Mouse (Mus musculus) ES-Bruce4 (cell line): Measurements from ENCODE around the gene Lhb. TPM values are rescaled to one million over a fixed set of nuclear protein-coding genes. Genes with fewer than 3 reads are reported as not detected.
A peak's percentile ranks its signal among the peaks of the same experiment; 100 is the strongest.

Source experiments
- H3K27ac ChIP-seq: 2 replicates; pipeline ENCODE4 v1.5.1; 2012; ENCODE audit warnings: low read length, inconsistent platforms; ENCODE audit not compliant: insufficient read depth
- H3K27me3 ChIP-seq: 2 replicates; pipeline ENCODE4 v1.6.1; 2012; ENCODE audit warnings: mild to moderate bottlenecking, low read length, inconsistent platforms; ENCODE audit not compliant: control insufficient read depth, poor library complexity, insufficient read depth, severe bottlenecking
- H3K36me3 ChIP-seq: 2 replicates; pipeline ENCODE4 v1.6.1; 2012; ENCODE audit warnings: inconsistent platforms, mild to moderate bottlenecking, low read length, moderate library complexity; ENCODE audit not compliant: control insufficient read depth, poor library complexity, insufficient read depth, severe bottlenecking
- H3K4me1 ChIP-seq: one replicate; pipeline ENCODE4 v1.8.1; 2011; ENCODE audit warnings: low read length; ENCODE audit not compliant: control insufficient read depth, insufficient read depth
- H3K4me3 ChIP-seq: 2 replicates; pipeline ENCODE4 v1.5.1; 2011; ENCODE audit warnings: low read depth, mild to moderate bottlenecking, low read length
- H3K9ac ChIP-seq: 2 replicates; pipeline ENCODE4 v1.6.1; 2012; ENCODE audit warnings: low read depth, mild to moderate bottlenecking, inconsistent platforms; ENCODE audit not compliant: poor library complexity, severe bottlenecking
- H3K9me3 ChIP-seq: replicated peaks from 2 replicates; pipeline ENCODE4 v1.6.1; 2012; ENCODE audit warnings: mild to moderate bottlenecking, low read length, inconsistent platforms; ENCODE audit not compliant: control insufficient read depth, poor library complexity, insufficient read depth, severe bottlenecking
- CTCF ChIP-seq: IDR thresholded peaks from one replicate; pipeline ENCODE4 v1.8.1; 2011; ENCODE audit warnings: low read depth, low read length
- EP300 ChIP-seq: IDR thresholded peaks from 2 replicates; pipeline ENCODE4 v1.6.1; 2011; ENCODE audit warnings: low read depth, low read length; ENCODE audit not compliant: insufficient read depth
- POLR2A ChIP-seq: IDR thresholded peaks from one replicate; pipeline ENCODE4 v1.8.1; 2011; ENCODE audit warnings: low read length; ENCODE audit not compliant: insufficient read depth
- polyA plus RNA-seq: library from polyadenylated mRNA; stranded (reverse); fragments of >200 nt; gene quantifications from 2 replicates; pipeline ENCODE4 v1.2.4, GENCODE M21; 2011; ENCODE audit warnings: low read depth; ENCODE audit not compliant: missing spikeins, insufficient read depth, insufficient read length

Lhb gene
- polyA plus RNA-seq, 1 experiment, result not detected

DNA sequence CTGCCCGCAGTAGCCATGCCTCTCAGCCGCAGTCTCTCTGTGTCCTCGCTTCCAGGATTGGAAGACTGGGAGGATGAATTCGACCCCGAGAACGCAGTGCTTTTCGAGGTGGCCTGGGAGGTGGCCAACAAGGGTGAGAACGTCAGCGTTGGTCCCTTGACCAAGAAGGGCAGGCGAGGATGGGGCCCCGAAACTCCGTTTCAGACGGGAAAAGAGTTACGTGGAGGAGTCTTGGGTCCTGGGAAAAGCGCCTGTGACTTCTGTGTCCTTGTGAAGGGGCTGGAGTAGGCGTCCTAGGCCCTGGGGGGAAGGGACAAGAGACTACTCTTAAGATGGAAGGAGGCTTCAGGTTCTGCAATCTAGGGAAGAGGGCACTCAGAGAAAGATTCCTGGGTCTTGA is 14.4 kb downstream of the Lhb start:
- no peaks in the 10 kb centered on the region for H3K9me3 ChIP-seq
- H3K27ac ChIP-seq, result no peak overlapping the region
- TF ChIP-seq POLR2A, result no peak
- no peak for TF ChIP-seq CTCF
- no peak for TF ChIP-seq EP300
- H3K9ac ChIP-seq, result peak overlapping the region; percentile 55
- peak overlapping the region; percentile 89 for H3K4me3 ChIP-seq
- no peaks in the 10 kb centered on the region for H3K27me3 ChIP-seq
- H3K4me1 ChIP-seq, result peaks cover 12% of the 10 kb centered on the region
- H3K36me3 ChIP-seq, result peaks cover 16% of the 10 kb centered on the region

DNA sequence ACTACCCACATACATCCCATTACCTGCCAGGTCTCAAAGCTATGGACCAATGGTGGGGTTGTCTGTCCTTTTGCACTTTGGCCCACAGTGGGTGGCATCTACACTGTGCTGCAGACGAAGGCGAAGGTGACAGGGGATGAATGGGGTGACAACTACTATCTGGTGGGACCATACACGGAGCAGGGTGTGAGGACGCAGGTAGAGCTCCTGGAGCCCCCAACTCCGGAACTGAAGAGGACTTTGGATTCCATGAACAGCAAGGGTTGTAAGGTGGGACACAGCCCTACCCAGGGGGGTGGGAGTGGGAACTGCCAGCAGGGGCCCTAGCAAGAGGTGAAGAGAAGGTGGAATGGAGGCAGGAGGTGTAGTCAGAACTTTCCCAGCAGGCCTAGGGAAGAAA is 15.8 kb downstream of the Lhb start:
- TF ChIP-seq CTCF (no peak), POLR2A (no peak), EP300 (no peak)
- no peak overlapping the region for H3K9ac ChIP-seq
- no peak overlapping the region for H3K4me3 ChIP-seq
- no peaks in the 10 kb centered on the region for H3K9me3 ChIP-seq
- H3K36me3 ChIP-seq, result peaks cover 6% of the 10 kb centered on the region
- no peak overlapping the region for H3K27ac ChIP-seq
- H3K4me1 ChIP-seq, result peaks cover 8% of the 10 kb centered on the region
- H3K27me3 ChIP-seq, result no peaks in the 10 kb centered on the region

DNA sequence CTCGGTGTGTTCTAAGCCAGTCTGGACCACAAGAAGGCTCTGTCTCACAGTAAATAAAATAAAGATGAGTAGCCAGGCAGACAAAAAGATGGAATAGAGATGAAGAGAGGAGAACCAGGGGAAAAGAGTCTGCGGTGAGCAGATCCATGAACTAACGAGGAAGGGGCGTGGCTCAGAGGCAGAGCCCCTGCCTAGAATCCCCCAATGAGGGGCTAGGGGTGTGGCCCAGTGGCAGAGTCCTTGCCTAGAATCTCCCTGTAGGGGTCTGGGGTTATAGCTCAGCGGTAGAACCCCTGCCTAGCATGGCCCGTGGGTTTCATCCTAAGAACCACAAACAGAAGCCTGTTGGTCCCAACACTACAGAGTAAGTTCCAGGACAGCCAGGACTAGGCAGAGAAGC is 16.4 kb downstream of the Lhb start:
- Histone ChIP-seq H3K9me3 (no peaks in the 10 kb centered on the region), H3K9ac (0 out of 2 replicates have a peak overlapping the region, but pooled peaks have one; percentile 8), H3K4me3 (peak overlapping the region; percentile 27), H3K27ac (no peak overlapping the region), H3K27me3 (no peaks in the 10 kb centered on the region), H3K36me3 (peaks cover under 1% of the 10 kb centered on the region; the same call in 1 of the 2 replicates), H3K4me1 (peaks cover 8% of the 10 kb centered on the region)
- TF ChIP-seq EP300 (no peak), CTCF (no peak), POLR2A (no peak)

DNA sequence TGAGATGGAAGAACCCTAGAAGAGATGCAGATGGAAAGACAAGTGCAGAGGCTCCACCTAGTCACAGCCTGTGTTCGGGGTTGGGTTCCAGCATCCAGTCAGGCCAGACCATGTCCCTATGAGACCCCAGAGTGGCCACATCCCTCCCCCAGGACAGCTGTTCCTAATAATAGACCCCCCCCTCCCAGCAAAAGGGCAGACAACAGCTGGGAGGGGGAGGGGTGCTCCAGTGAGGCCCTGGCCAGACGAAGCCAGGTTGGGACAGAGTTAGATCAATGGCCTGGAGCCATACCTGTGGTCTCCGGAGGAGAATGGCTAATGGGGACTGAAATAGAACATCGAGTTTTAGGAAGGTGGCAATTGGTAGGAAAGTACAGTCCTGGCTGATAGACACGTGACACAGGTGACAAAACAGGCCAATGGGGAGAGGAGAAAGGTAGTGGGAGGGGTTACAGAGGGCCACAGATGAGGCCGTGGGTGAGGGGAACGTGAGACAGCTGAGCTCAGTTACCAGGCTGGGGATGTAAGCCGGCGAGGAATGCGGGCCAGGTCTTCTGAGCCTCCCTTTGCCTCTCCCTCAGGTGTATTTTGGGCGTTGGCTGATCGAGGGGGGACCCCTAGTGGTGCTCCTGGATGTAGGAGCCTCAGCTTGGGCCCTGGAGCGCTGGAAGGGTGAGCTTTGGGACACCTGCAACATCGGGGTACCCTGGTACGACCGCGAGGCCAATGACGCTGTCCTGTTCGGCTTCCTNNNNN is 17.1 kb downstream of the Lhb start, which contains the start of gene Ruvbl2:
Gene Ruvbl2 (minus strand): TSS at position 576 of the 756 bp plus-strand sequence.
- Histone ChIP-seq H3K9me3 (no peaks in the 10 kb centered on the region), H3K9ac (peak within 1 kb of the TSS; percentile 29; the same call in 1 of the 2 replicates), H3K36me3 (no peaks in the 10 kb centered on the region), H3K4me1 (peaks cover 8% of the 10 kb centered on the region), H3K27me3 (no peaks in the 10 kb centered on the region), H3K4me3 (peak within 1 kb of the TSS; percentile 41), H3K27ac (0 out of 2 replicates have a peak within 1 kb of the TSS, but pooled peaks have one; percentile 2)
- TF ChIP-seq POLR2A (no peak), EP300 (no peak), CTCF (peak; percentile 63)

DNA sequence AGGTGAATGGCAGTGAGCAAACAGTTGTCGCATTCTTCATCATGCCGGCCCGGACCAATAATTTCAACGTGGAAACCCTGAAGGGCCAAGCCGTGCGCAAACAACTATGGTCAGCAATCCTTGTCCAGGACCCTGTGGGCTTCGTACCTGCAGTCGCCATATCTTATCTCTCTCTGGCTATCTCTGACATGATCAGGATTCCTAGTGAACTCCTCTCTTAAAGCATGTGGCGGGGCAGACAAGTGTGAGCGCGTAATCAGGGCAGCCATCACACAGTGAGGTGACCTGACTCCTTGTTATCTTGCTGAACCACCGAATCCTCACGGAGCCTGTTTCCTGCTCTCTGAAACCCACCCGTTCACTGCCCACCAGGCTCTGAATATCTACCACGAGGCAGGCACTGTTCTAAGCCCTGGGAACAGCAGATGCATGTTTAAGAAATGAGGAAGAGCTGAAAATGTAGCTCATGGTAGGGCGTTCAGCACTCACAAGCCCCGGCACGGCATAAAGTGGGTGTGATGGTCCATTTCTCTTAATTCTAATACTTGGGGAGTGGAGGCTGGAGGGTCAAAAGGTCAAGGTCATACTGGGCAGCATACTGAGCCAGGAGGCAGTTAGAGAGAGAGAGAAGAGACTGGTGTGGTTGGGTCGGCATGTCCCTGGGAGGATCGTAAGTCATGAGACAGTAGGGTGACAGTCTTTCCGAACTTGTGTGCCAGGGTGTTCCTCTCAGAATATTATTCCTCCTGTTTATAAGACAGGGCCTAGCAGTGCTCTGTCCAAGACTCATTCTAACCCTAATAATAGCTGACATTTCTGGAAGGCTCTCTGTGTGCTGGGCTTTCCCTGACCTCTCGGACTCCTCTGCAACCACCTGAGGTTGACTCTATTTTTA is 23.2 kb downstream of the Lhb start:
- Histone ChIP-seq H3K4me3 (no peak overlapping the region), H3K4me1 (no peaks in the 10 kb centered on the region), H3K27ac (no peak overlapping the region), H3K36me3 (0 out of 2 replicates have a peak, but pooled peaks cover 2% of the 10 kb centered on the region), H3K27me3 (no peaks in the 10 kb centered on the region), H3K9me3 (no peaks in the 10 kb centered on the region), H3K9ac (no peak overlapping the region)
- TF ChIP-seq CTCF (no peak), POLR2A (no peak), EP300 (no peak)
